Mouse (Mus musculus): ENCODE data around the gene Bloc1s1. TPM values are rescaled to one million over a fixed set of nuclear protein-coding genes. Genes with fewer than 3 reads are reported as not detected.
A peak's percentile ranks its signal among the peaks of the same experiment; 100 is the strongest.

Gene Bloc1s1
- polyA plus RNA-seq, 1 experiment from 2014 or later, result 216 TPM

DNA sequence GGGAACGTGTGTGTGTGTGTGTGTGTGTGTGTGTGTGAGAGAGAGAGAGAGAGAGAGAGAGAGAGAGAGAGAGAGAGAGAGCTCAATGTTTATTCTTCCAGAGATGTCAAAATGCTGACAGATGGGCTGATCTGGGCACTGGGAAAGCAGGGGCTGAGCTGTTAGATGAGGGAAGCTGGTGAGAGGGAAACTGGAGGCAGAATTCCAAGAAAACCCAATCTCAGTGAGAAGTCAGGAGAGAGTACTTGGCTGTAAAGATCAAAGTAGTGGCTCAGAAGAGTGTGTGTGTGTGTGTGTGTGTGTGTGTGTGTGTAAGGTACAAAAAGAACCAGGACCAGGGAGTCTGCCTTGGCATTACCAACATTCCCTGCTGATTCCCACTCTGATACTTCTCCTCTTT is 26.3 kb downstream of the Bloc1s1 start:
- no peak for DNase-seq (ENCODE audit: low spot score)
- WGBS, result 41% methylated on average over 1 of the region's 1 CpGs
- Histone ChIP-seq H3K36me3 (no peaks in the 10 kb centered on the region), H3K4me1 (peaks cover 17% of the 10 kb centered on the region), H3K27me3 (ENCODE audit: low read depth, poor library complexity, severe bottlenecking) (peaks cover 48% of the 10 kb centered on the region), H3K9me3 (replicated peaks) (no peaks in the 10 kb centered on the region), H3K4me3 (no peak overlapping the region), H3K27ac (replicated peaks) (no peak overlapping the region)

DNA sequence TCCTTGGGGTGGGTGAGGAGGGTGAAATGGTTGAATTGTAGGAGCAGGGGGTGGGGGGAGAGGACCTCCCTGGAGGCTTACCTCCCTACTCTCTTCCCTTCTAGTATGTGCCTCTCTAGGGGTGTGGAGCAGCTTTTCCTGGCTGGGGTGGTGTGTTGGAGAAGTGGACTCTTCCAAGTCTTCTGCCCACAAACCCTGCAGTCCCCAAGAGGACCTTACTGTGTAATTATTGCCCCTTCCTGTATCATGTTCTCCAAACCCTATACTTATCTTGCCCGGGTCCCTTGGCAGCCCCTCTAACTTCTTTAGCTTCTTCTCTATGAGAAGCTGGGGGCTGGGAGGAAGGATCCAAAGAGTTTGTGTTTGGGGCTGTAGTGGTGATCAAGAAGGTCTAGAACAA is 27.0 kb downstream of the Bloc1s1 start:
- peaks cover 51% of the 10 kb centered on the region for H3K27me3 ChIP-seq (ENCODE audit: low read depth, poor library complexity, severe bottlenecking)
- 56% methylated on average over 1 of the region's 1 CpGs for WGBS

DNA sequence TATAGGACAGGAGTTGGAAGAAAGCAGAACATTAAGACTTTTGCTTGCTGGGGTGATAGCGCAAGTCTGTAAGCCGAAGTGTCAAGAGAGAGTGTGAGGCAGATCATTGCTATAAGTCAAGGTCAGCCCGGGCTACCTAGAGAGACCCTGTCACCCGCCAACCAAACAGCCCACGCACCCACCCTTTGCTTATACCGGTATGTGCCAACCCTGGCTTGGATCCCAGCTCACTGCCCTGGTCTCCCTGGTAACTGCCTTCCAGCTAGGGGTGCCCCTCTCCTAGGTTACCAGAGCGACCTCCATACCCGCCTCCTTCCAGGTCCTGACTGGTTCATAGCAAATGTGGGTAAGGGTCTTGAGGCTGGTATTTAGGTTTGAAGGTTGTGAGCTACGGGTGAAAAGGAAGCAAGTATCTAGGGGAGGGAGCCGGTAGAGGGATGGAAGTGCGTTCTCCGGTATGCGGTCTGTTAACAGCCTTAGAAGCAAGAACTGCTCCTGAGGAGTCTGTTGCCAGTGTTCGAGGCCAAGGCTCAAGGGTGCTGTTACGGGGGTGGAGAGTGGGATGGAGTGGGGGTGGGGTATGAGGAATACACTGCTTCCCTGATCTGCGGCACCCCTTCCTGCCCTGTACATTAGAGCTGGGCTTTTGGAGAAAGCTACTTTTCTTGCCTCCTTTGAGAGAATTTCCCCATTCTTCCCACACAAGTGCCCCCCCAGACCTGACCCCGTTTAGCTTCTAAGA is 27.7 kb downstream of the Bloc1s1 start:
- no peak for DNase-seq (ENCODE audit: low spot score)
- Histone ChIP-seq H3K36me3 (no peaks in the 10 kb centered on the region), H3K4me1 (peaks cover 24% of the 10 kb centered on the region), H3K9me3 (replicated peaks) (no peaks in the 10 kb centered on the region), H3K4me3 (peak overlapping the region; percentile 24; the same call in 1 of the 2 replicates), H3K27me3 (ENCODE audit: low read depth, poor library complexity, severe bottlenecking) (peaks cover 51% of the 10 kb centered on the region), H3K27ac (replicated peaks) (no peak overlapping the region)
- 2% methylated on average over 17 of the region's 17 CpGs for WGBS

More for the DNA sequence above, 27.0 kb downstream of the Bloc1s1 start:
- Histone ChIP-seq H3K36me3 (no peaks in the 10 kb centered on the region), H3K9me3 (replicated peaks) (no peaks in the 10 kb centered on the region), H3K27ac (replicated peaks) (no peak overlapping the region), H3K4me1 (peaks cover 24% of the 10 kb centered on the region), H3K4me3 (no peak overlapping the region)
- DNase-seq (ENCODE audit: low spot score), result no peak

DNA sequence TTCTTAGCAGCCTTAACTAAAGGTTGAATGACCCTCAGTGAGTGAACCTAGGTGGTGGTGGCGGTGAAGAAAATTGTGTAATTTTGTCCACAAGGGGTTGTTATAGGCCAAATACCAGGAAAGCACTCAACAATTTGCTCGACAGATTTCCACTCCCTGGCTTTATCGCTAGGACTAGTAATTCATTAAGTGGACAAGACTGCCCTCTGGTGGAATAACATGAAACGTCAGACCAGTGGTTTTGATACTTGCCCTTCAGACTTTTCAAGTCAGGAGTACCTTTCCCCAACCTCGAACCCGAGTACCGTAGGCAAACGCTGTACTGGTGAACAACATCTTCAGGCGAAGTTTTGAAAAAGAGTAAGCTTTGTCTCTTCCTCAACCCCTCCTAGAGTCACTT is 28.4 kb downstream of the Bloc1s1 start:
- peak; percentile 77 for DNase-seq (ENCODE audit: low spot score)
- Histone ChIP-seq H3K4me3 (0 out of 2 replicates have a peak overlapping the region, but pooled peaks have one; percentile 24), H3K27me3 (ENCODE audit: low read depth, poor library complexity, severe bottlenecking) (peaks cover 51% of the 10 kb centered on the region), H3K27ac (replicated peaks) (no peak overlapping the region), H3K9me3 (replicated peaks) (no peaks in the 10 kb centered on the region), H3K4me1 (peaks cover 30% of the 10 kb centered on the region), H3K36me3 (no peaks in the 10 kb centered on the region)
- WGBS, result under 1% methylated on average over 9 of the region's 9 CpGs

DNA sequence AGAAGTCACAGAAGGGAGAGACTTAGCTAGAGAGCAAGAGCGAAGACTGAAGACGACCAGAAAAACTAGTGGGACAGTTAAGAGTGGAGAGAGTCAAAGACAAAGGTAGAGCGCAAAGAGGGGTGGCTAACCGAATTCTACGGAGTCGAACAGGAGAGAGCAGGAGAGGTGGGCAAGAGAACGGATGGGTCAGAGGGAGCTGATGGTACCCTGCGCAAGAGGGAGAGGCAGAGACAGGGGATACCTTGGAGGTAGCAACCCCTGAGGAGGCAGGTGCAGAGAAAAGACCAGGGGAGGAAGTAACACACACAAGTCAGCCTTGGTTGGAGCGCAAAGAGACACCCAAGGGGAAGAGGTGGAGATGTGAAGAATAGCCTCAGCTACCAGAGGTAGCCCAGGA is 31.6 kb downstream of the Bloc1s1 start:
- WGBS, result under 1% methylated on average over 9 of the region's 9 CpGs
- H3K9me3 ChIP-seq (replicated peaks), result no peaks in the 10 kb centered on the region
- peak overlapping the region; percentile 86 for H3K4me3 ChIP-seq
- H3K4me1 ChIP-seq, result peaks cover 59% of the 10 kb centered on the region
- no peak for DNase-seq (ENCODE audit: low spot score)
- peaks cover 46% of the 10 kb centered on the region for H3K27me3 ChIP-seq (ENCODE audit: low read depth, poor library complexity, severe bottlenecking)
- H3K36me3 ChIP-seq, result peaks cover 9% of the 10 kb centered on the region
- H3K27ac ChIP-seq (replicated peaks), result peak overlapping the region; percentile 93

DNA sequence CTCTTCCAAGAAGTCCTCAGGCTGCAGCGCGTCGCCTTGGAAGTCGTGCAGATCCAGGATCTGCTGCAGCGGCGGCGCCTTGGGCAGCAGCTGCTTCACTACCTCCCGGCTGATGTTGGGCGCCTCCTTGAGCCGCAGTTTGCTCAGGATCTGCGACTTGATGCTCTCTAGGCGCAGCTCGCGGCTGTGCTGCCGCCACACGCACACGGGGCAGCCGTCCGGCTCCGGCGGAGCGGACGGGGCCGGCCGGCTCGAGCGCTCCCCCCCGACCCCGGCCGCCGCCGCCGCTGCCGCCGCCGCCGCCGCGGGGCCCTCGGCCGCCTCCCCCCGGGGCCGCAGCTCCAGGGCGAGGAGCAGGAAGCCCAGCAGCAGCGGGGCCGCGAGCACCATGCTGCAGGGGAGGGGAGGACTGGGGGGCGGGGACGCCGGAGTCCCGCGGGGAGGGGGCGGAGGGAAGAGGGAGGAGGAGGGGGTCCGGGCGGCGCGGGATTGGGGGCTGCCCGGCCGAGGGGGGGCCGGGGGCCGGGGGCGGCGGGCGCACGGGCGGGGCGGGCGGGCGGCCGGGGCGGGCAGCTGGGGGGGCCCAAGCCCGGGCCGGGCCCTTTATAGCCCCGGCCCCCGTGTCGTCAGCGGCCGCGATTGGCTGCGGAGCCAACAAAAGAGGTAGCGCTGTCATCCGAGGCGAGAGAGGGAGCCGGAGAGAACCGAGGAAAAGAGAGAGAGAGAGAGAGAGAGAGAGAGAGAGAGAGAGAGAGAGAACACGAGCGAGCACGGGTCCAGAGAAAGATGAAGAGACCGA is 32.3 kb downstream of the Bloc1s1 start, which contains the start of gene Gdf11:
Gdf11 (minus strand) TSS at position 423 of the 799 bp plus-strand sequence.
- Histone ChIP-seq H3K9me3 (replicated peaks) (no peaks in the 10 kb centered on the region), H3K36me3 (peaks cover 17% of the 10 kb centered on the region), H3K4me3 (peak within 1 kb of the TSS; percentile 86), H3K27me3 (ENCODE audit: low read depth, poor library complexity, severe bottlenecking) (peaks cover 38% of the 10 kb centered on the region), H3K27ac (replicated peaks) (peak within 1 kb of the TSS; percentile 93), H3K4me1 (peaks cover 64% of the 10 kb centered on the region)
- 1% methylated on average over 84 of the region's 89 CpGs for WGBS
- peak; percentile 88 for DNase-seq (ENCODE audit: low spot score)

DNA sequence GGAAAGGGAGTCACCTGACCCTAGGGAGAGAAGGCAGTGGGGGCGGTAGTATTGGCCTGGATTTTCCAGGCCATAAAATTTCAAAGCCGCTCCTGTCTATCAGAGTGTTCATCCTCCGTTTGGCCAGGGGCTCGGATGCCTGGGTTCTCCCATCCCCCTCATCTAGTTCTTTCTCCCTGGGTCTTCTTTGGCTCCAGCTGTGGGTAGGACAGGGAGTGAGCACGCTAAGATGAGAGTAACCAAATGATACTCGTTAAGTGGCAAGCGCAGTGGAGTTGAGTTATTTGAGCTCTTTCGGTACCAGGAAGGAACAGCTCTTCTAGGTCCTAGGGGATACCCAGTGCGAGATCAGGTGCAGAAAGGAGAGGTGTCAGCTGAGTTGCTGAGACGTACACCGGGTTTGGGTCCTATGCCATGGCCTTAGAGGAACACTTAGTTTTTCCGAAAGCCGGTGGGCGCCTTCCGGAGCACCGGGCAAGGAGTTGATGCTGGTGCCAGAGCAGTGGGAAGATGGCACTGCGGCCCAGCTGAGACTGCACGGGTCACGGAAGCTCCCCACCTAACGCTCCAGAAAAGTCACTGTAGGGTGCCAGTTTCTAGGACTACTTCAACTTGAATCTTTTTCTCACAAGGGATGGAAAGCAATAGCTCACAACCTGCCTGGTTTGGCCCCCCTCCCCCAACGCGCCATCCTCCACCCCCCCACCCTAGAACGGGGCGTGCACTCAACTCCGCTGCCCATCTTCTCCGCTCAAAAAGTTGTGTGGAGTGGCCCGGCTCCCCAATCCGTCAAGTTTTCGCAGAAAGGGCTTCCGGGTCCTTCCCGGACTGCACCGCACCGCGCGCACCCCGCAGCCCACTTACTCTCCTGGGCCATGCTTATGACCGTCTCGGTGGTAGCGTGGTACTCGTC is 33.2 kb downstream of the Bloc1s1 start:
- Histone ChIP-seq H3K27ac (replicated peaks) (peak overlapping the region; percentile 93), H3K27me3 (ENCODE audit: low read depth, poor library complexity, severe bottlenecking) (peaks cover 30% of the 10 kb centered on the region), H3K4me3 (peak overlapping the region; percentile 86), H3K36me3 (peaks cover 26% of the 10 kb centered on the region), H3K9me3 (replicated peaks) (no peaks in the 10 kb centered on the region), H3K4me1 (peaks cover 60% of the 10 kb centered on the region)
- no peak for DNase-seq (ENCODE audit: low spot score)
- under 1% methylated on average over 40 of the region's 40 CpGs for WGBS

DNA sequence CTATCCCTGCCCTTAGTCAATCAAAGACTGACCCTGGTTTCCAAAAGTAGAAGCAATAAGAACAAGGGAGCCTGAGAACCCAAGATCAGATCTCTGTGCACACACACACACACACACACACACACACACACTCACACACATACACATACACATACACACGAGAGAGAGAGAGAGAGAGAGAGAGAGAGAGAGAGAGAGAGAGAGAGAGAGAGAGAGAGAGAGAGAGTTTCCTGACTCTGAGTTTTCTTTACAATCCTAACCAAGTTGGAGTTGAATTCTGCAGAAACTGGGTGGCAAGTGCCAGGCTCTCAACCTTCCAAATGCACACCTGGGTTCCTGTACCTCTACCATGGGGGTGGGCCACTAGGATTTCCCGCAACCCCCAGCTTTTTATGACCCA is 34.0 kb downstream of the Bloc1s1 start:
- DNase-seq (ENCODE audit: low spot score), result no peak
- Histone ChIP-seq H3K4me1 (peaks cover 59% of the 10 kb centered on the region), H3K9me3 (replicated peaks) (no peaks in the 10 kb centered on the region), H3K27me3 (ENCODE audit: low read depth, poor library complexity, severe bottlenecking) (peaks cover 26% of the 10 kb centered on the region), H3K4me3 (peak overlapping the region; percentile 86), H3K27ac (replicated peaks) (peak overlapping the region; percentile 93), H3K36me3 (peaks cover 33% of the 10 kb centered on the region)
- 18% methylated on average over 1 of the region's 2 CpGs for WGBS

DNA sequence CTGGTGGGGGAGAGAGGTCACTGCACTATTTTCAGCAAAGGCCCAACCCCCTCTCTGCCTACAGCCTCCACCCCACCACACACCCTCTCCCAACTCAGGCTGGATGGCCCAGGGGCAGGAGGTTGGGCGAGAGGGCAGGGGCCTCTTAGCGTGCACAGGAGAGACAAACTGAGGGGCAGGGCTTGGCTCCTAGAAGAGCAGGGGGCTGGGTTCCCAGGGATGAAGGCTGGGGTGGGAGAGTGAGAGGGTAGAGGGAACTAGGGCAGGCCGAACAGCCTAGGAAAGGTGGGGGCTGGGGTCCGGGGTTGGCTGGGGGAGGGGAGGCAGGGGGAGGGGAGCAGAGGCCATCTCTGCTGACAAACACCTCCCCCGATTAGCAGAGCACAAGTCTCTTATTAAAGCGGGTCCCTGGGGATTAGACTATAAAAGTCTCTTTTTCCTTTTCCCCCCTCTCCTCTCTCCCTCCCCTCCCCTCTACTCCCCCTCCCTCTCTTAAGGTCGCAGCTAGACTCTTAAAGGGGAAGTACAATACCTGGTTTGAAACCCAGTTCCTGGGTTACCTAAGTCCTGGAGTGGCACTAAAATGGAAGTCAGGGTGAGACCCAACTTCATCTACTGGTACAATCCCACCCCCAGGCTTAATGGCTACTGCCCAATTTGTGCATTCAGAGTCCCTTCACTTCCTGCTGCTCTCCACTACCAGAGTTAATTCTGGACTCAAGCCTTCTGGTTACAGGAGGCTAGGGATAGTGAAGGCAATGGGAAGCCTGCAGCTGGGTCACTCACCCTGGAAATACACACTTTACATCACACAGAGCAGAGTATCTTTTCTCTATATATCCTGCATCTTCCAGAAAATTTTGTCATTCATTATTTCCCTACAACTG is 34.7 kb downstream of the Bloc1s1 start:
- peak overlapping the region; percentile 93 for H3K27ac ChIP-seq (replicated peaks)
- WGBS, result 1% methylated on average over 7 of the region's 7 CpGs
- H3K4me3 ChIP-seq, result peak overlapping the region; percentile 86
- peak; percentile 83 for DNase-seq (ENCODE audit: low spot score)
- H3K36me3 ChIP-seq, result peaks cover 40% of the 10 kb centered on the region
- no peaks in the 10 kb centered on the region for H3K9me3 ChIP-seq (replicated peaks)
- peaks cover 20% of the 10 kb centered on the region for H3K27me3 ChIP-seq (ENCODE audit: low read depth, poor library complexity, severe bottlenecking)
- H3K4me1 ChIP-seq, result peaks cover 59% of the 10 kb centered on the region

DNA sequence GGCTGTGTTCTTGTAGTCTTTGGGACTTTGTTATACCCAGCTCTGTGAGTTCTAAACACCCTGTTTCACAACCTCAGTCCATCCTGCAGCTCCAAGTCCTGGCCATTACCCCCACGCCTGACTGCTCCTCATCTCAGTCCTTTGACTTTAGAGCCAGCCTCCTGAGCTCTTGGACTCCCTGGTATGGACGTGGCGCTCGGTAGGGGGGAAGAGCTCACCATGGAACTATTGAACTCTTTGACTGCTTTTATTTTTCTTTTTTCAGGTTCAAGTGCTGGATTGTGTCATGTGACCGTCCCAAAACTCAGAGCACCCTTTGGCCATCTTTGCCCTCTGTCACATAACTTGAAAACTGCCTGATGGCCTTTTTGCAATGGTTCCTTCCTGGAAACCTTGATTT is 41.8 kb downstream of the Bloc1s1 start:
- no peak overlapping the region for H3K27ac ChIP-seq (replicated peaks)
- H3K9me3 ChIP-seq (replicated peaks), result no peaks in the 10 kb centered on the region
- 79% methylated on average over 5 of the region's 5 CpGs for WGBS
- no peak for DNase-seq (ENCODE audit: low spot score)
- no peak overlapping the region for H3K4me3 ChIP-seq
- peaks cover 90% of the 10 kb centered on the region for H3K36me3 ChIP-seq
- H3K4me1 ChIP-seq, result peaks cover 12% of the 10 kb centered on the region; the same call in 1 of the 2 replicates
- H3K27me3 ChIP-seq (ENCODE audit: low read depth, poor library complexity, severe bottlenecking), result no peaks in the 10 kb centered on the region

DNA sequence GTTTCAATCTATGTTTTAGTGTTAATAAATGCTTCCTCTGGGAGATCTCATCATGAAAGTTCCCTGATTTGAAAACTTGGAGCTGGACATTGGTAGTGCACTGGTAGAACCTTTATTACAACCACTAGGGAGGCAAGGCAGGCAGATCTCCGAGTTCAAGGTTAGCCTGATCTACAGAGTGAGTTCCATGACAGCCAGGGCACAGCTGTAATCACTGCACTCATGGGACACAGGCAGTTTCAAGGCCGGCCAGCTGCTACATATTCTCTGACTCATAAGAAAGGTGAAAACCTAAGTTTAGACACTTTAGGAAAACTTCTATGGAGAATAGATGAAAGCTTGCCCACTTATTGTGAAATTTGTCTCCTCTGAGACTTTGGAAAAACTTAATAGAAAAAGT is 45.0 kb downstream of the Bloc1s1 start:
- no peak for DNase-seq (ENCODE audit: low spot score)
- WGBS, result 85% methylated on average over 2 of the region's 2 CpGs
- no peak overlapping the region for H3K27ac ChIP-seq (replicated peaks)
- H3K36me3 ChIP-seq, result peaks cover 89% of the 10 kb centered on the region
- no peaks in the 10 kb centered on the region for H3K9me3 ChIP-seq (replicated peaks)
- H3K4me3 ChIP-seq, result no peak overlapping the region
- H3K27me3 ChIP-seq (ENCODE audit: low read depth, poor library complexity, severe bottlenecking), result no peaks in the 10 kb centered on the region
- 0 out of 2 replicates have a peak, but pooled peaks cover 2% of the 10 kb centered on the region for H3K4me1 ChIP-seq

All from midbrain, embryonic 10.5 days (tissue).